Mouse (Mus musculus) ovary, postnatal 36 days (tissue): Measurements from ENCODE around the gene Mcu.

Experiments
- DNase-seq: peaks from one replicate; pipeline ENCODE4 v3.0.0; 2022; ENCODE audit warnings: low spot score, mixed read lengths

Mcu gene

DNA sequence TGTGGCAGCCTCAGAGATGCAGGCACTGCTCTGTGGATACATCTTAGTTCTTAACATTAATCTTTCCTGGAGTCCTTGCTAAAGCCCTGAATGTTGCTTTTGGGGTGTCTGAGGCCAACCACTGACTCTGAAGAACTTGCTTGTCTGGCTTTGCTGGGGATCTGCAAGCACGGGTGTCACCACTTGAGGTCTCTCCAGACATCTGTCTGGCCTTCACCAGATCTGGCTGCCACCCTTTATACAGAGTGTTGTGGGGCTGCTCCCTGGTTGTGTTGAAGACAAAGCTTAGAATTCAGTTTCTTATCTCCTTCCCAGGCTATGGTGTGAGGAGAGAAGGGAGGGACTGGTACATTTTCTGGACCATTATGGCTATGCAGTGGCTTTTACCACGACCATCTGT lies 122.4 kb downstream of the Mcu start:
- DNase-seq = peak; percentile 28

DNA sequence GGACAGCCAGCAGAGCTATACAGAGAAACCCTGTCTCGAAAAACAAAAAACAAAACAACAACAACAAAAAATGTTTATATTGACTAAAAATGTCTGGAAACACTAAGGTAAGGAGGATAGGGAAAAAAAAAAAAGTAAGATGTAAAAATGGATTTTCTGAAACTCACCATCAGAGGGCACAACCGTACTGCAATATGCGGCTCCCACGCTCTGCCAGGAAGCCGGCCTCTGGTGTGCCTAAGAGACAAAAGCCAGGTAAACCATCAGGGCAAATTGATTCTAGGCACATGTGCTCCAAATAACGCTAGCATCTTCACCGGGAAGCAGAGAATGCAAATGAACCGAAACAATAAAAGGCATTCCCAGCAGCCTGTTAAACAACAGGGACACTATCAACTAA lies 125.6 kb downstream of the Mcu start:
- no peak for DNase-seq

DNA sequence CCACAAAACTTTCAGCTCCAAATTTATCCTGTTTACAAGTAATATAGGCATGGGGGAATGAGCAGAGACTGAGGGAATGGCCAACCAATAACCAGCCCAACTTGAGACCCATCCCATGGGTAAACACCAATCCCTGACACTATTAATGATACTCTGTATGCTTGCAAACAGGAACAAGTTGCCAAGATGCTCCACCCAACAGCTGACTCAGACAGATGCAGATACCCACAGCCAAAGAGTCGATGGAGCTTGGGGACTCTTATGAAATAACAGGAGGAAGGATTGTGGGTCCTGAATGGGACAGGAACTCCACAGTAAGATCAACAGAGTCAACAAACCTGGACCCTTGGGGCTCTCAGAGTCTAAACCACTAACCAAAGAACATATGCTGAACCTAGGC lies 127.1 kb downstream of the Mcu start:
- DNase-seq = no peak

GRCm38 (mm10) chr10:59487351-59487750 lies 129.1 kb downstream of the Mcu start:
- no peak for DNase-seq

- DNase-seq = no peak
These were observed 132.2 kb downstream of the Mcu start for GRCm38 (mm10) chr10:59484318-59484717.

- no peak for DNase-seq
These were observed 135.1 kb downstream of the Mcu start for GRCm38 (mm10) chr10:59481381-59481780.

DNA sequence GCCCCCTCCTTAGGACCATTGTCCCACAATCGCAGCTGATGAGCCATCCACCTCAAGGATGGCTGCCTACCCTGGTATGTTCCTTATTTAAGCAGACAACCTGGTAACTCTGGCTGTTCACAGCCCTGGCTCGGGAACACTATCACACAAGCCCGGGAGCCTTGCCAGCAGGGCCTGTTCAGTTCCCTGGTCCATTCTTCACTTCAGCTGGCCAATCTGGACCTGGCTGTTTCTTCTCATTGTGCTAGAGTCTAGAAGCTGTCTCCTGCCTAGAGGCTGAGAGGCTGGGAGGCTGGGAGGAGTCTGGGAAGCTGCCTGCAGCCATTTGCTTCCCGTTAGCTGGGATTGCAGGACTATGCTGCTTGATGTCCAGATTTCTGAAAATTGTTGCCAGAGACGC lies 146.0 kb downstream of the Mcu start:
- no peak for DNase-seq

DNA sequence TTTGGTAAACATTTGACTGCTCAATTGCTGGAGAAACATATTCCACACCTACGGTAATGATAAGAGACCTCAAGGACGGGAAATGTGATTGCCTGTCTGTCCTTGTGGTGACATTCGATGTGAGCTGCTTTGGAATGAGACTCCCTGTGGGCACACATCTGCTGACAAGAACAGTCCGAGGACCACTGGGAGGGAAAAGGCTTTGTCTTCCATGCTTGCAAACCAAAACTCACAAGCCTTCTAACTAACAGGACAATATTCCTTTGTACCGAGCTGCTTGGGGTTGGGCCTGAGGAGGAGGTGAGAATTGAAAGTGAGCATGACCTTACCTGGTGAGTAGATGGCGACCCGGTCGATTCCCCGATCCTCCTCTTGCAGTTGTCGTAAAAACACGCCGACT lies 149.2 kb downstream of the Mcu start:
- no peak for DNase-seq

- no peak for DNase-seq
These were observed 149.9 kb downstream of the Mcu start for GRCm38 (mm10) chr10:59466626-59467025.

DNA sequence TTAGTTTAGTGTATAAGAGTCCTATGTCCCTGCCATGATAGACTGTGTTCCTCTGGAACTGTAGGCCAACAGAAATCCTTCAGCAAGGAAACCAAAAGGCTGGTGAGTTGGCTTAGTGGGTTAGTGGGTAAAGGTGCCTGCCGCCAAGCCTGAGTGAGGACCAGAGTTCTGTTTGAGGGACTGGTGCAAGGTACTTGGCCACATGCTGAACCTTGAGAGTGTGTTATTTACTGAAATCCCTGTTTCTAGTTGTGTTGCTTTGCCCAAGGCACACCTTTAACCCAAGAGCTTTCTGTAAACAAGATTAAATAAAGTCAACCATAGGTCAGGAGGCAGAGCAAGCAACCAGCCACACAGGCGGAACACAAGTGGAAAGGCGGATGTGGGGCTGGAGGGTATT lies 150.9 kb downstream of the Mcu start:
- DNase-seq = no peak

DNA sequence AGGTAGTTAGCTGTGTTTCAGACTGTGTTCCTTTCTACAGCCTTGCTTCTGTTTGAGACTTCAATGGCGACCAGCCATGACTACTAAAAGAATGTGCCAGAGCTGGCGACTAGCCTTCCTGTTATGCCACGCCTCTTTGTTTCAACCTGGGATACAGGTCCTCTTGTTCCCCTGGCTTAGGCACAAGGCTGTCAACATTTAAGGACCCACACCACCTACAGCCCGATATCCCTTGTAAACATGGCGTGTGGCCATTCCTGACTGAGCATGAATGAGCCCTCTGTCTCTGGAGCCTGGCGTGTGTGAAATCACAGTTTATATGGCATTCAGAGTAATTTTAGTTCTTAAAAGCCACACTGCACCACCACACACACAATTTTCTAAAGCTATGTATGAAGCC lies 154.2 kb downstream of the Mcu start:
- DNase-seq = no peak

DNA sequence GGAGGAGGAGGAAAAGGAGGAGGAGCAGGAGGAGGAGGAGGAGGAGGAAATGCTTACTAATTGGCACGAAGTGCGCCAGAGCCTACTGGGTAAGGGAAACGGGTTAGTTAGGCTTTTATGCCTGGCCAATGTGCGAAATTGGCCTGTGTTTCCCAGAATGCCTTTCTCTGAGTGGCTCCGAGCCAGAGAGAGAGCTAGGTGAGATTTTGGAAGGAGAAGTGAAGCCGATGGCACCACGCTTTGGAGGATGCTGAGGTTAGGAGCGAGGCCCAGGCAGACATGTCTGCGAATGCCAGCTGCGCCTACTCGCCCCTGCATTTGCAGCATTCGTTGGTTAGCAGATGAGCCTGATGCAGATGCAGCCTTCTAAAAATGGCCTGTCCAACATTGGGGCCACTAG lies 156.7 kb downstream of the Mcu start:
- no peak for DNase-seq

- no peak for DNase-seq
These were observed 161.9 kb downstream of the Mcu start for GRCm38 (mm10) chr10:59454631-59455030.

DNA sequence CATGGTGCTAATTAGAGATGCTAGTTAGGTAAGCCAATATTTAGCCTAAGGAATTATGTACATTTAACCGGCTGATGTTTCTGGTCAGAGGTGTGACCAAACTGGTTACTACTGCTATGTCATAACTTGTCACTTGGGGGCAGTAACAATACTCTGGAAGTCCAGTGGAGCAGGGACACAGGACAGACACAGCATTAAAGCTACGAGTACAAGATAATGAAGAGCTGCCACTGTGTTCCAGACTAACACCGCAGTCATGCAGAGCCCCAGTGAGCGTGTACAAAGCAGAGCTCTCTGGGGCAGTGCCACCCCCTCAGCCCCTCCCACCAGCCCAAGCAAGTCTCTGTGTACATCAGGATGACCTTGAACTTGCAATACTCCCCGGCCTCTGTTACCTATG lies 164.7 kb downstream of the Mcu start:
- no peak for DNase-seq

GRCm38 (mm10) chr10:59447546-59447945 lies 168.9 kb downstream of the Mcu start:
- DNase-seq = no peak

GRCm38 (mm10) chr10:59446911-59447437 lies 169.5 kb downstream of the Mcu start:
- DNase-seq = no peak

GRCm38 (mm10) chr10:59444635-59445034 lies 171.9 kb downstream of the Mcu start:
- DNase-seq = no peak

DNA sequence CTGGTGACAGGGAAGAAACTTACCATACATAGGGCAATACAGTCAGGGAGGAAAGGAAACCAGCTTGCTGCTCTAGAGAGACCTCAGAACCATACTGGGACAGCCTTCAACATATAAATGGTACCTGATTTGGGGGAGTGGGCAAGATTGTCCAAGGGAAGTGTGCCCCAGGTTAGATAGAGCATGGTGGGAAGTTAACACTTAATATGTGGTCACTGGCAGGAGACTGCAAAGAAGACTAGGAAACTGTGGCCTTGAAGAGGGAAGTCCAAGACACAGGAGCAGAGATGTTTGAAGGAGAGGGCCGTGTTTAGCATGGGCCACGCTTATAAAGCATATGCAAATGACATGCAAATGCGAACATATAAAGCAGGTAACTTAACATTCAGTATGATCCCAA lies 172.4 kb downstream of the Mcu start:
- DNase-seq = no peak

DNA sequence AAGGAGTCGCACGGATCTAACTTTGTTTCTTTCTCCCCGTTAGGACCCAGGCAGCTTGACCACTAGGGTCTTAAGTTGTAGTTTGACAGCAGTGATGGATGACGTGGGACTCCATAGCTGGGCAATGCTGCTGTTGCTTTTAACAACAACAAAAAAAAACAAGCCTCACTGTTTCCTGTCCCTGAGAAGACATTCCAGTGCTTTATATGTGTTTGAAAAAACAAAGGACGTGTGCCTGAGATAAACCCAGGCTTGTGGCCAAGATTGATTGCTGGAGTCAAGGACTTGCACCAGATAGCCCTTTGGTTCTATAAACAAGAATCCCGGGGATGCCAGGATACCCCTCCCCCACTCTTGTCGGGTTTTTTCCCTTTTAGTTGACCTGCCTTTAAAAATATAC lies 173.3 kb downstream of the Mcu start:
- peak; percentile 38 for DNase-seq

- no peak for DNase-seq
These were observed 174.8 kb downstream of the Mcu start, which contains the start of gene Oit3 for GRCm38 (mm10) chr10:59441735-59442134. Gene Oit3, minus strand, starts transcription at chr10:59441778.

DNA sequence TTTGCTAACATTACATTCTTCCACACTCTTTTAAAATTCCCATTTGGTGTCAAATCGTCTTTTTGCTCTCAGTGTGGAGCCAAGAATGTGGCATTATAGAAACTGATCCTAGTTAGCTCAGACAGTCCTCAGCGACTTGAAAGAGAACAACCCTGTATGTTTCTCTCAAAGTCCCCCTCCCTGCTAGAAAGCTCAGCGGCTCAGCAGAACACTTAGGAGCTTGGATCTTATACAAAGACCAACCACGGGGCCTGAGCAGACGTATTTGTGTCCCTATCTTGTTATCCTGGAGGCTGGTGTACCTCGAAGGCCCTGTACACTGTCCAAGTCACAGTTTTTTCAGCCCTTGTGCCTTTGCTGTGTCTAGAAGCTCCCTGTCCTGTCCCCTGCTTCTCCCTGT lies 176.3 kb downstream of the Mcu start:
- DNase-seq = no peak

- peak; percentile 24 for DNase-seq
These were observed 177.0 kb downstream of the Mcu start for GRCm38 (mm10) chr10:59439508-59439931.

DNA sequence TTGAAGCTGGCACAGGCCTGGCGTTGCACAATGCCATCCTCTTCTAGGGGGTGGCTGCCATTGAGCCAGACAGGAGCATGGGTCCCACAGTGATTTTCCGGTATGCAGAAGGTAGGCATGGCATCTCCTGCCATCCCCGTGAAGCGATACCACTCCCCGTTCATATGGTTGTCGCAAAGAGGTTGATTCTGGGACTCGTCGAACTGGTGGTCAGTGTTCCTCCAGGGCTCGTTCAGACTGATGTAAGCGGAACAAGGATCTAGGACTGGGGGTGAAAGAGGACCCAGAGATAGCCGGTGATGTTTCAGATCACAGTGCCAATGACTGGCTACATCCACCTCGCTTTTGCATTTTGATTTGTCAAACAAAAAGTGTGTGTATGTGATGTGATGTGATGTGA lies 177.8 kb downstream of the Mcu start:
- no peak for DNase-seq

GRCm38 (mm10) chr10:59435746-59436145 lies 180.7 kb downstream of the Mcu start:
- DNase-seq = no peak

- no peak for DNase-seq
These were observed 185.7 kb downstream of the Mcu start for GRCm38 (mm10) chr10:59430701-59431218.
